Mouse (Mus musculus) brain, embryonic 14.5 days (tissue): Measurements from ENCODE around the gene Vps18.

Experiments
- CTCF ChIP-seq: fragments of 200-500 bp; IDR thresholded peaks from 2 replicates; pipeline ENCODE4 v1.5.1; 2012; ENCODE audit warnings: inconsistent platforms, mild to moderate bottlenecking, moderate library complexity, borderline replicate concordance; ENCODE audit not compliant: insufficient read depth, insufficient read length; ENCODE audit errors: extremely low read depth
- POLR2A ChIP-seq: fragments of 200-500 bp; IDR thresholded peaks from 2 replicates; pipeline ENCODE4 v1.6.1; 2012; ENCODE audit warnings: mild to moderate bottlenecking, inconsistent platforms, borderline replicate concordance; ENCODE audit not compliant: poor library complexity, insufficient read depth, insufficient read length, severe bottlenecking; ENCODE audit errors: extremely low read depth

DNA sequence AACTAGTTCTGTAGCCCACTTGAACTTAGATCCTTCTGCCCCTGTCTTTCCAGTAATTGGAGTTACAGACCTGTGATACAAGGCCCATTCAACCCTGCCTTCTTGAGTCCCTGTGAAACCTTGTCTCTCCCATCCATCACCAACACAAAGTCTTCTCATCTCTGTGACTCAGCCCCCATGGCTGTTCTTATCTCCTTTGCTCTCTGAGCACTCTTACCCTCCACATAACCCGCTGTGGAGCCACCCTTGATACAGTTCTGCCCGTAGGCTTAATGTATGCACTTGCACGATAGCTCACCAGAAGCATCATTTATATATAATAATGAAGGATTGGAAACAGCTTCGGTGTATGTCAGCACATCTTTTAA is 47.7 kb upstream of the Vps18 start:
- no peak for TF ChIP-seq CTCF
- TF ChIP-seq POLR2A: no peak
